Mouse (Mus musculus) forebrain, postnatal 0 days (tissue): ENCODE measurements around the gene Nanp. TPM values are rescaled to one million over a fixed set of nuclear protein-coding genes. Genes with fewer than 3 reads are reported as not detected.

ENCODE experiments used
- ATAC-seq: fragments of 200-750 bp; cut with Nextera tagmentation; 2 replicates; pipeline ENCODE4 v1.8.0; 2017; ENCODE audit warnings: mild to moderate bottlenecking, moderate library complexity
- DNase-seq: peaks from one replicate; pipeline ENCODE4 v3.0.0-alpha.2; 2015
- H3K27ac ChIP-seq: fragments of 300-500 bp; sonication (generic); 2 replicates; pipeline ENCODE4 v1.5.1; 2014; ENCODE audit warnings: low read depth, mild to moderate bottlenecking, antibody characterized with exemption, low read length, moderate library complexity, mixed read lengths
- H3K27me3 ChIP-seq: fragments of 300-500 bp; sonication (generic); 2 replicates; pipeline ENCODE4 v1.6.1; 2014; ENCODE audit warnings: mild to moderate bottlenecking, low read length, mixed read lengths; ENCODE audit not compliant: insufficient read depth
- H3K36me3 ChIP-seq: fragments of 300-500 bp; sonication (generic); 2 replicates; pipeline ENCODE4 v1.6.1; 2014; ENCODE audit warnings: mild to moderate bottlenecking, moderate library complexity; ENCODE audit not compliant: insufficient read depth
- H3K4me1 ChIP-seq: fragments of 300-500 bp; sonication (generic); 2 replicates; pipeline ENCODE4 v1.6.1; 2014; ENCODE audit warnings: antibody characterized with exemption; ENCODE audit not compliant: insufficient read depth
- H3K4me2 ChIP-seq: fragments of 300-500 bp; sonication (generic); 2 replicates; pipeline ENCODE4 v1.6.1; 2014; ENCODE audit warnings: low read depth, mild to moderate bottlenecking, moderate library complexity
- H3K4me3 ChIP-seq: fragments of 300-500 bp; sonication (generic); 2 replicates; pipeline ENCODE4 v1.5.1; 2014; ENCODE audit warnings: low read depth, low read length, mixed read lengths
- H3K9ac ChIP-seq: fragments of 300-500 bp; sonication (generic); 2 replicates; pipeline ENCODE4 v1.6.1; 2014; ENCODE audit warnings: mild to moderate bottlenecking
- H3K9me3 ChIP-seq: fragments of 300-500 bp; sonication (generic); 2 replicates; pipeline ENCODE4 v1.6.1; 2016; ENCODE audit warnings: low read length
- CTCF ChIP-seq: sonication (generic); IDR thresholded peaks from 2 replicates; pipeline ENCODE4 v1.5.1; 2016; ENCODE audit warnings: antibody characterized with exemption, control low read depth, low read depth
- WGBS: fragments of 180-500 bp; shearing (Covaris S2); extraction: QIAGEN DNeasy Blood & Tissue Kit; methylation state at CpG from one replicate; pipeline ENCODE4 v1.1.7; 2014; 5-methylcytosine and 5-hydroxymethylcytosine counted together
- polyA plus RNA-seq: library from polyadenylated mRNA; unstranded; fragments of >200 nt; fragmentation: Nextera tagmentation; extraction: Ambion mirVana; gene quantifications from 2 replicates; pipeline ENCODE4 v1.2.1, GENCODE M21; 2015
- total RNA-seq: library from RNA; depleted of rRNA; stranded (reverse); fragments of >200 nt; gene quantifications from 2 replicates; pipeline ENCODE4 v1.2.3, GENCODE M21; 2014; rRNA removed

Gene Nanp
- total and polyA plus RNA-seq, 2 experiments from 2014 or later, result 13.1 to 31.4 TPM

DNA sequence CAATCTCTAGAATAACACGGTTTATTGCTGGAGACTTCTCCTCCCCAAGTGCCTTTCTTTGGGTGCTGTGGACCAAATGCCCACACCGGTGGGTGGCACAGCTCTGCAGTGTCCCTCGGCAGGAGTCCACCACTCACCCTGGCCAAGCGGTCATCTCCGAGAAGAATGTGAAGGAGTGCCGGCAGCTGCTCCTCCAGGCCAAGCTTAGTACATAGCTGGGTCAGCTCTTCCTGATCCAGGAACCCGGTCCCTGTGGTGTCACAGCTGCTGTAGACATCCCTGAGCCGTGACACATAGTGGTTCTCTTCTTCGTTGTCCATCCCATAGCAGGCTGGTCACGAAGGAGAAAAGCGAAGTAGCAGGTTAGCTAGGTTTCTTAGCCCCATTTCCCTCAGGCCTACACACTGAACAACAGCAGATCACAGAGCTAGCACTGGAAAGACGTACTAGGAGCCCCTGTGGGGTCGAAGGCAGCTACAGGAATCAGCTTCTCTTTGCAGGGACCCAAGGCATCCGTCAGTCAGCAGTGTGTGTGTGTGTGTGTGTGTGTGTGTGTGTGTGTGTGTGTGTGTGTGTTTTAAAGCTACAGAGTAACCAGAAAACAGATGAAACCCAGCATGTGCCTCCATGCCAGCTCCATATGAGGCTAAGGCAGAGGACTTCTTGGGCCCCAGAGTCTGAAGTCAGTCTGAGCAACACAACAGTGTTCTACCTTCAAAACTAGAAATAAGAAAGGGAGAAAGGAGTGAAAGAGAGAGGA, 59.2 kb downstream of the Nanp start:
- no peak overlapping the region for H3K9ac ChIP-seq
- ATAC-seq (no peak), DNase-seq (no peak)
- H3K9me3 ChIP-seq, result no peaks in the 10 kb centered on the region
- H3K36me3 ChIP-seq, result peaks cover 13% of the 10 kb centered on the region; the same call in 1 of the 2 replicates
- 88% methylated on average over 14 of the region's 14 CpGs for WGBS
- no peak for TF ChIP-seq CTCF
- H3K27ac ChIP-seq, result no peak overlapping the region
- H3K4me2 ChIP-seq, result no peak overlapping the region
- H3K4me3 ChIP-seq, result no peak overlapping the region
- no peaks in the 10 kb centered on the region for H3K27me3 ChIP-seq
- H3K4me1 ChIP-seq, result no peaks in the 10 kb centered on the region

Other genes starting within 250 kb of the Nanp start
- gene Abhd12, start 134.7 kb downstream of the Nanp start, total RNA-seq, result 146 and 152 TPM in 2 replicates
- 149 and 150 TPM in 2 replicates for gene Abhd12, start 134.7 kb downstream of the Nanp start, polyA plus RNA-seq
- 11.2 and 12.8 TPM in 2 replicates for gene Gins1, start 134.0 kb downstream of the Nanp start, total RNA-seq
- gene Gins1, start 134.0 kb downstream of the Nanp start, polyA plus RNA-seq, result 15.5 and 17.5 TPM in 2 replicates
- gene Ninl, start within 50 bp of the Nanp start, total RNA-seq, result 7.4 and 14.9 TPM in 2 replicates
- gene Ninl, start within 50 bp of the Nanp start, polyA plus RNA-seq, result 2.6 and 4.7 TPM in 2 replicates
- gene Gm14151, start 53.0 kb upstream of the Nanp start, total RNA-seq, result not detected in 2 replicates
- gene Gm14151, start 53.0 kb upstream of the Nanp start, polyA plus RNA-seq, result not detected in 2 replicates
- not detected in 2 replicates for gene Gm14147, start 58.8 kb upstream of the Nanp start, total RNA-seq
- not detected in 2 replicates for gene Gm14147, start 58.8 kb upstream of the Nanp start, polyA plus RNA-seq